Mouse (Mus musculus) G1E (cell line): Measurements from ENCODE around the gene Cyp4a14. TPM values are rescaled to one million over a fixed set of nuclear protein-coding genes. Genes with fewer than 3 reads are reported as not detected.
"Not testable (repeated sequence)": the region's sequence is repeated elsewhere in the genome, so short reads cannot be mapped to it uniquely, and the experiment has no call there.

ENCODE experiments used
- ATAC-seq: 2 replicates; pipeline ENCODE4 v1.8.0; 2016; ENCODE audit warnings: mild to moderate bottlenecking; ENCODE audit not compliant: insufficient number of reproducible peaks, poor library complexity, low FRiP score, severe bottlenecking; ENCODE audit errors: extremely low read depth
- DNase-seq: peaks from one replicate; pipeline ENCODE4 v3.0.0; 2012; ENCODE audit warnings: low spot score
- H3K27me3 ChIP-seq: 2 replicates; pipeline ENCODE4 v1.6.1; 2012; ENCODE audit warnings: mild to moderate bottlenecking, low read length, inconsistent platforms; ENCODE audit not compliant: insufficient read depth
- H3K36me3 ChIP-seq: replicated peaks from 2 replicates; pipeline ENCODE3; 2012; ENCODE audit warnings: mild to moderate bottlenecking, inconsistent platforms
- H3K4me1 ChIP-seq: 2 replicates; pipeline ENCODE4 v1.6.1; 2012; ENCODE audit warnings: low read depth, low read length, inconsistent platforms, mixed read lengths; ENCODE audit not compliant: insufficient read depth
- H3K4me3 ChIP-seq: 2 replicates; pipeline ENCODE4 v1.5.1; 2012; ENCODE audit warnings: low read depth, mild to moderate bottlenecking, inconsistent platforms, low read length, moderate library complexity, mixed read lengths
- H3K9me3 ChIP-seq: replicated peaks from 2 replicates; pipeline ENCODE4 v1.6.1; 2012; ENCODE audit warnings: inconsistent platforms
- CTCF ChIP-seq: IDR thresholded peaks from 2 replicates; pipeline ENCODE4 v1.5.1; 2012; ENCODE audit warnings: low read depth, low read length, inconsistent platforms, mixed read lengths
- GATA1 ChIP-seq: IDR thresholded peaks from 2 replicates; pipeline ENCODE4 v1.6.1; 2012; ENCODE audit warnings: borderline replicate concordance, low read length, inconsistent platforms, mixed read lengths
- GATA2 ChIP-seq: IDR thresholded peaks from 2 replicates; pipeline ENCODE4 v1.6.1; 2012; ENCODE audit warnings: low read depth, low read length, inconsistent platforms, borderline replicate concordance
- POLR2AphosphoS5 ChIP-seq: IDR thresholded peaks from 2 replicates; pipeline ENCODE4 v1.6.1; 2012; ENCODE audit warnings: low read depth, low read length, inconsistent platforms; ENCODE audit not compliant: insufficient replicate concordance
- TAL1 ChIP-seq: conservative IDR thresholded peaks from 2 replicates; pipeline ENCODE4 v1.6.1; 2012; ENCODE audit warnings: low read depth, low read length, inconsistent platforms, mixed read lengths
- polyA plus RNA-seq: library from polyadenylated mRNA; stranded (reverse); fragments of >175 nt; gene quantifications from 2 replicates; pipeline ENCODE4 v1.2.3, GENCODE M21; 2012
- total RNA-seq, 2 experiments: library from RNA; stranded (forward) in 1 of 2; stranded (reverse) in 1 of 2; fragments of 200-1000 nt in 1 of 2; fragments of >200 nt in 1 of 2; fragmentation: Nextera tagmentation in 1 of 2; gene quantifications; 2 replicates each; pipeline ENCODE4 v1.2.3; 2014 to 2017

Gene Cyp4a14
- not detected in 2 replicates for total RNA-seq (2014; fragmentation: Nextera tagmentation)
- not detected in 2 replicates for total RNA-seq (2017)
- not detected in 2 replicates for polyA plus RNA-seq

GRCm38 (mm10) chr4:115496001-115496400 lies at the start of gene Cyp4a14:
TSS of gene Cyp4a14 (minus strand) at chr4:115496142.
- no peaks in the 10 kb centered on the region for H3K4me1 ChIP-seq
- H3K27me3 ChIP-seq: no peaks in the 10 kb centered on the region
- DNase-seq: no peak
- H3K9me3 ChIP-seq: no peaks in the 10 kb centered on the region
- no peak for ATAC-seq
- H3K36me3 ChIP-seq: no peaks in the 10 kb centered on the region
- H3K4me3 ChIP-seq: no peak within 1 kb of the TSS
- TF ChIP-seq GATA2: no peak
- TF ChIP-seq TAL1: no peak
- TF ChIP-seq POLR2AphosphoS5: no peak
- no peak for TF ChIP-seq CTCF

DNA sequence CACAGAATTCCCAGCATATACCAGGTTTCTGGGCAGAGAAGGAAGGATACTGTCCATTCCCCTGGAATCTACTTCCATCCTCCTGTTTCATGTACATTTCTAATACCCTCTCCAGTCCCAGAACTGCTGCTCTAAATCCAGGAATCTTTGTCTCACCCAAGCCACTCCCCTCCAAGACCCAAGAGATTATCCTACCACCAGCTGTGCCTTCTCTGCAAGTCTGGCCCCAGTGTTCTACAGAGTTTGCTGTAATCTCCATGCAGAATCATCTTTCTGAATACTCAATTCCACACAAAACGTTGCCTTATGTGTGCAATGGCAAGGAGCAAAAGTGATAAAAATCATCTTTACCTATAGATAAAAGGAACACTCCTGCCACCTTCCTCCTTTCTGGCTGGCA lies 49.2 kb upstream of the Cyp4a14 start:
- H3K4me1 ChIP-seq: no peaks in the 10 kb centered on the region

DNA sequence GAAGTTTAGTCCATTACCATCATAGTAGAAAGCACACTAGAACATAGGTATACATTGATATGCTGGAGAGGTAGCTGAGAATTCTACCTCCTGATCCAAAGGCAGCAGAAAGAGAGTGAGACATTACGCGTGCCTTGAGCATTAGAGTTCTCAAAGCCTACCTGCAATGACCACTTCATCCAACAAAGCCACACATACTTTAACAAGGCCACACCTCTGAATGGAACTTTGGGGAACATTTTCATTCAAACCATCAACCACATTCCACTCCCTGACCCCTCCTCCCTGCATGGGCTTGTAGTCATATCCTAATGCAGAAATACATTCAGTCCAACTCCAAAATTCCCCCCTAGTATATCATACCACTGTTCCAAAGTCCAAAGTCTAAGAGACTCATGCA lies 25.8 kb upstream of the Cyp4a14 start:
- TF ChIP-seq CTCF (no peak), GATA1 (no peak)
- Histone ChIP-seq H3K4me1 (no peaks in the 10 kb centered on the region), H3K27me3 (no peaks in the 10 kb centered on the region), H3K4me3 (no peak overlapping the region), H3K36me3 (no peaks in the 10 kb centered on the region), H3K9me3 (no peaks in the 10 kb centered on the region)
- ATAC-seq: no peak
- DNase-seq: no peak

More for the DNA sequence above, 49.2 kb upstream of the Cyp4a14 start:
- no peak for DNase-seq
- Histone ChIP-seq H3K9me3 (no peaks in the 10 kb centered on the region), H3K36me3 (no peaks in the 10 kb centered on the region), H3K4me3 (no peak overlapping the region), H3K27me3 (no peaks in the 10 kb centered on the region)
- ATAC-seq: no peak
- TF ChIP-seq POLR2AphosphoS5 (no peak), TAL1 (no peak), GATA2 (no peak)

DNA sequence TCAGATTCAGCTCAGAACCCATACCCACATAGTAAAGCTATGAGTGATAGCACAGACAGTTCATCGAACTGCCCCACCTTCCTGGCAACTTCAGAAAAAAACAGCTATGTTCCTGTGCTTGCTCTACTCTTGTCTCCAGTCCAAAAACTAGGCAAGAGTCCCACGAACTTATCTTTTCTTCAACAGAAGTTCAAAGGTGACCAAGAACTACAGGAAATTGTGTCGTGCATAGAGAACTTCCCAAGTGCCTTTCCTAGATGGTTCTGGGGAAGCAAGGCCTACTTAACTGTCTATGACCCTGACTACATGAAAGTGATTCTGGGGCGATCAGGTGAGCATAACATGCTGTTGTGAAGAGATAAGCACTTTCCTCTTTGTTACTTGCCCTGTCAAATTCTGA lies 23.5 kb upstream of the Cyp4a14 start:
- Histone ChIP-seq H3K9me3 (no peaks in the 10 kb centered on the region), H3K27me3 (no peaks in the 10 kb centered on the region), H3K4me3 (no peak overlapping the region), H3K4me1 (no peaks in the 10 kb centered on the region), H3K36me3 (no peaks in the 10 kb centered on the region)
- DNase-seq (no peak), ATAC-seq (no peak)
- TF ChIP-seq GATA2: no peak
- TF ChIP-seq GATA1: no peak
- TF ChIP-seq POLR2AphosphoS5: no peak
- TF ChIP-seq TAL1: no peak
- TF ChIP-seq CTCF: no peak

- DNase-seq, H3K27me3 ChIP-seq, H3K36me3 ChIP-seq, H3K9me3 ChIP-seq, H3K4me3 ChIP-seq, ATAC-seq, H3K4me1 ChIP-seq: not testable (repeated sequence)
Observed at GRCm38 (mm10) chr4:115518000-115518399, 22.1 kb upstream of the Cyp4a14 start, which contains the start of gene Cyp4a10. TSS of gene Cyp4a10 (plus strand) at chr4:115518264.

DNA sequence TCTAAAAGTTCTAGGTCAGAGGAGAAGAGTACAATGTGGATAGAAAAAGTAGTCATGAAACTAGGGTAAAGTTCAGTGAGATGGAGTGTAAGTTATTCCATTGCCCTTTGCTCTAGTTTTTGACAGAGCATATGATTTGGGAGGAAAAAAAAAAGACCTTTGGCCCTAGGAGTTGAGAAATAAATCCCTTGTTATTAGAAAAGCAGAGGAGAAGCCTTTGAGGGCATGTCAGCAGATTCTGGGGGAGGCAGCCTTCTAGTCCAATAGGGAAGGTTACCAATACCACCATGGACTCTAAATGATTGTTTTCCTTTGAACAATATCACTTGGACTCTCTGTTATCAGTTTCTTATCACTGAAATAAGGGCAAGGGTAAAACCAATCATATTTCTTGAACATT lies 18.0 kb upstream of the Cyp4a14 start:
- H3K27me3 ChIP-seq, DNase-seq, ATAC-seq, H3K4me1 ChIP-seq, H3K9me3 ChIP-seq, H3K4me3 ChIP-seq, H3K36me3 ChIP-seq: not testable (repeated sequence)

GRCm38 (mm10) chr4:115497466-115497865 lies 1.5 kb upstream of the Cyp4a14 start:
- H3K4me3 ChIP-seq: no peak overlapping the region
- no peak for TF ChIP-seq TAL1
- TF ChIP-seq GATA2: no peak
- TF ChIP-seq POLR2AphosphoS5: no peak
- TF ChIP-seq GATA1: no peak
- TF ChIP-seq CTCF: no peak
- H3K27me3 ChIP-seq: no peaks in the 10 kb centered on the region
- no peaks in the 10 kb centered on the region for H3K9me3 ChIP-seq
- no peak for DNase-seq
- ATAC-seq: no peak
- H3K36me3 ChIP-seq: no peaks in the 10 kb centered on the region
- no peaks in the 10 kb centered on the region for H3K4me1 ChIP-seq
